Mouse (Mus musculus) c-Kit-positive CD71-positive TER-119-positive erythroid progenitor cells, embryonic 14.5 days (primary cell): ENCODE data around the gene Rab1b.

Source experiments
- DNase-seq: peaks from one replicate; pipeline ENCODE4 v3.0.0-alpha.2; 2013; ENCODE audit warnings: low spot score

Gene Rab1b

DNA sequence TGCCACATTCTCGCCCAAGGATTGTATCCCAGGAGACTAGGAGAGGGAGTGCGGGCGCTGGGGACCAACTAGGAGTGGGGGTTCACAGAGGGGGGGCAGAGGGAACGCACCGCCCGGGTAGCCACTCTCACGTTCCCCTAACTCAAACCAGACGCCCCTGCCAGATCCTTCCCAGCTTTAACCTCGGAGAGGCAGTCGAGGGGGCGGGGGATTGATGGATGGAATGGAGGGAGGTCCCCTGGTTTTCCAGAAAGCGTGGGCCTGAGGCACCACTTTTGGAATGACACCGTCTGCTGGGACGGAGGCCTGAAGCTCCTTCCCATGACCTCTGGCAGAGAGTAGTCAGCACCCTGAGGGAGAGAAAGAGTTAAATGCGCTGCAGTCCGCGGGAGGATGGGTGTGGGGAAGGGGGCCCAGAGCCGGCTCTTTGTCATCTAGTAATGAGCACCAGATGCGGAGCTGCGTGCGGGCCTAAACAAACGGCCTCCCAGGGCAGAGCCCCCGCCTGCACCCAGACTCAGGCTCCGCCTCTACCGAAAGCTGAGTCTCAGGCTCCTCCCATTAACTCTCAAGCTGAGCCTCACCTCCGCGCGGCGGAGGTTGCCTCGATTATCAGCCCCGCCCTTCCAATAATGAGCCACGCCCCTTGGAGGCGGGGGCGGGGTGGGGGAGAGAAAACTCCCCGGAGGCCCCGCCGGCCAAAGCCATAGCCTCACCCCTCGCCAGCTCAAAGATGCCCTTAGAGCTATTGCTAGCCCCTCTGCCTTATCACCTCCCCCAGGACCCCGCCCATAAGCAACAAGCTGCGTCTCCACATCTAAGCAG, 35.1 kb downstream of the Rab1b start:
- peak; percentile 88 for DNase-seq

DNA sequence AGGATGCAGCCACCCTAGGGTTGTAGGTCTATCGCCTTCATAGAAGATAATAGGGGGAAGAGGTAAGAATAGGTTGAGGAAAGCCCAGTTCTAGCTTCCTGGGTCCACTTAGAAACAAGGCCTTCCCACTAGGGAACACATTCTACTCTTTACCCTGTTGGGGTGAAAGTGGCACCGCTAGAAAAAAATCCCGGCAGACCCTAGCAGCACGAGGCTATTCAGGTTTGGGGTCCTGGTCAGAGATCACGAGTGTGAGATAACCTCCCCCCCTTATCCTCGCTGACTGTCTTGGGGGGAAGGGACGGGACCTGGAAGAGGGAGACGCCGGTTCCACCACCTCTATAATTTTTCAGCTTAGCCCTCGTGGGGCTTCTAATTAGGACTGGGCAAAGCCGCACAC, 35.8 kb downstream of the Rab1b start:
- no peak for DNase-seq

DNA sequence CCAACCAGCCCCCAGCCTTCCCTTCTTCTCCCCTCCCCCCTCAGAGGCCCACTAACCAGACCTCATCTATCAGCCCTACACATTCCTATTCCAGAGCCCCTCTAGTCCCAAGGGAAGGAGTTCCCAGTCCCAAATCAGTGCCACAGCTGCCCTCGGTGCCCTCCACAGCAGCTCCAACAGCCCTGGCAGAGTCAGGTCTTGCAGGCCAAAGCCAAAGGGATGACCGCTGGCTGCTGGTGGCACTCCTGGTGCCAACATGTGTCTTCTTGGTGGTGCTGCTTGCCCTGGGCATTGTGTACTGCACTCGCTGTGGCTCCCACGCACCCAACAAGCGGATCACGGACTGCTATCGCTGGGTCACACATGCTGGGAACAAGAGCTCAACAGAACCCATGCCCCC, 36.9 kb downstream of the Rab1b start:
- no peak for DNase-seq

DNA sequence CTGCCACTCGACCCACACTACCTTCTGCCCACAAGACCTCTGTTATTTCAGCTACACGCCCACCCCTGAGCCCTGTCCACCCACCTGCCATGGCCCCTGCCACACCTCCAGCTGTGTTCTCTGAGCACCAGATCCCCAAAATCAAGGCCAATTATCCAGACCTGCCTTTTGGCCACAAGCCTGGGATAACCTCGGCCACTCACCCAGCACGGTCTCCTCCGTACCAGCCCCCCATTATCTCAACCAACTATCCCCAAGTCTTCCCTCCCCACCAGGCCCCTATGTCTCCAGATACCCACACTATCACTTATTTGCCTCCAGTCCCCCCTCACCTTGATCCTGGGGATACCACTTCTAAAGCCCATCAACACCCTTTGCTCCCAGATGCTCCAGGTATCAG, 37.4 kb downstream of the Rab1b start:
- no peak for DNase-seq

DNA sequence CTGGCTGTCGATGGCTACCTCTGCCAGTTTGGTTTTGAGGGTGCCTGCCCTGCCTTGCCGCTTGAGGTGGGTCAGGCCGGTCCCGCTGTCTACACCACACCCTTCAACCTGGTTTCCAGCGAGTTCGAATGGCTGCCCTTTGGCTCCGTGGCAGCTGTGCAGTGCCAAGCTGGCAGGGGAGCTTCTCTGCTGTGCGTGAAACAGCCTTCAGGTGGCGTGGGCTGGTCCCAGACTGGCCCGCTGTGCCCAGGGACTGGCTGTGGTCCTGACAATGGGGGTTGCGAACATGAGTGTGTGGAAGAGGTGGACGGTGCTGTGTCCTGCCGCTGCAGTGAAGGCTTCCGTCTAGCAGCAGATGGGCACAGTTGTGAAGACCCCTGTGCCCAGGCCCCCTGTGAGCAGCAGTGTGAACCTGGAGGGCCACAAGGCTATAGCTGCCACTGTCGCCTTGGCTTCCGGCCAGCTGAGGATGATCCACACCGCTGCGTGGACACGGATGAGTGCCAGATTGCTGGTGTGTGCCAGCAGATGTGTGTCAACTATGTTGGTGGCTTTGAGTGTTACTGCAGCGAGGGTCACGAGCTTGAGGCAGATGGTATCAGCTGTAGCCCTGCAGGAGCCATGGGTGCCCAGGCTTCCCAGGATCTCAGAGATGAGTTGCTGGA, 38.2 kb downstream of the Rab1b start:
- DNase-seq: no peak

DNA sequence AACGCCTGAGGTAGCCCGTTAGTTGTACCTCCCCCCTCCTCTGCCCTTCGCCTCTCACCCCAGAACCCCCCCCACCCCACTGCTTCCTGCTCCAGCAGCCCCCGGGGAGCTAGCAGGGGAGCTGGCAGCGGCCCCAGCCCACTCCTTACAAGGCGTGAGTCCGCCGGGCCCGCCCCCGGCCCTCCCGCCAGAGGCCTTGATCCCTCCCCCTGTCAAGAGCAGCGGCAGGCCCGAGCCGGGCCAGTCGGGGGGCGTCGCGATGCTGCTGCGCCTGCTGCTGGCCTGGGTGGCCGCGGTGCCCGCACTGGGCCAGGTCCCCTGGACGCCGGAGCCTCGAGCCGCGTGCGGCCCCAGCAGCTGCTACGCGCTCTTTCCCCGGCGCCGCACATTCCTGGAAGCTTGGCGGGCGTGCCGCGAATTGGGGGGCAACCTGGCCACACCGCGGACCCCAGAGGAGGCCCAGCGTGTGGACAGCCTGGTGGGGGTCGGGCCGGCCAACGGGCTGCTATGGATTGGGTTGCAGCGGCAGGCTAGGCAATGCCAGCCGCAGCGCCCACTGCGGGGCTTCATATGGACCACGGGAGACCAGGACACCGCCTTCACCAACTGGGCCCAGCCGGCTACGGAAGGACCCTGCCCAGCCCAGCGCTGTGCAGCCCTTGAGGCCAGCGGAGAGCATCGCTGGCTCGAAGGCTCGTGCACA, 38.9 kb downstream of the Rab1b start, which contains the start of gene Cd248:
TSS of gene Cd248 (plus strand) at position 212 of the 703 bp plus-strand sequence.
- no peak for DNase-seq

DNA sequence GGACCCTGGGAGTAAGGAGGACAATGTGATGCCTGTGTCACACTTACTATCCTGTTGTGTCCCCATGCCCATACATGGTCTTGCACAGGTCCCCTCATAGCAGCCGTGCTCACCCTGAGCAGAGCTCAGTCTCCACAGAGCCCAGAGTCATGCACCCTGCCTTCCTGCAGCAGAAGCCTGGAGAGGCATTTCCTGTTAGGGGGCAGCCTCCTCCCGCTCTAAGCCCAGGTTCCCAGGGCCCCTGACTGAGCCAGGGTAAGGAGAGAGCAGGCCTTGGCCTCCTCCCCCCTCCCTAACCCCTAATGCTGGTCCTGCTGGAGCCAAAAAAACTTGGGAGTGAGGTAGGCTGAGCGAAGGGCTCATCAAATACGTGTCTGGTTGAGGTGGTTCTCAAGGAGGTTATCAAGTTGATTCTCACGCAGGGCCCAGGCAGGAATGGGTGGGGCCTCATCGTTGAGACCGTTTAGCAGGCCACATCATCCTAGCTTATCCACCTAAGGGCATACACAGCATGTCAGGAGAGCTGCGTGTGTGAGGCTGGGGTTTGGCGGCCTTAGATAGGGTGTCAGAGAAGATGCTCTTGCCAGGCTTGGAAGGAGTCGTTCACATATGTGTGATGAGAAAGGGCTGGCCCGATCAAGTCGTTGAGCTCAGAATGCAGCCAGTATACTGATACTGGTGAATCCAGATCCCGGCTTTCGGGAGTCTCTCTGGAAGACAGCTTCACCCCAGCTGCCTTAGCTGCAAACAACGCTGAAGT, 39.7 kb downstream of the Rab1b start:
- DNase-seq: peak; percentile 75

DNA sequence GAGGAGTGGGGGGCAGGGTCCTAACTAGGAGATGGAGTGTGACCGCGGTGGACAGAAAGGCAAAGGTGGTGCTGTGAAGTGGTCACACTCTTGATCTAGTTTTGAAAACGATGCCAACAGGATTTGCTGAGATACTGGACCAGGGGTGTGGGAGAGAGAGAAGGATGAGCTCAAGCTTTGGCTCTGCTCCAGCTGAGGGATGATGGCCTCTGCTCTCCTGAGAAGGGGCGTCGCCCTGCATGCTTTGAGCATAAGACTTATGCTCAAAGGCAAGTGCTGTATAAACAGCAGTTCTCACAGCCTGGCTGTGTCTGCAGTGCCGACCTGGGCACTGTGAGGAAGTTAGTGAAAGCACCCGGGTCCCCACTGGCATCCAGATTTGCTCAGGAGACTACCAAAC, 41.8 kb downstream of the Rab1b start:
- DNase-seq: no peak

DNA sequence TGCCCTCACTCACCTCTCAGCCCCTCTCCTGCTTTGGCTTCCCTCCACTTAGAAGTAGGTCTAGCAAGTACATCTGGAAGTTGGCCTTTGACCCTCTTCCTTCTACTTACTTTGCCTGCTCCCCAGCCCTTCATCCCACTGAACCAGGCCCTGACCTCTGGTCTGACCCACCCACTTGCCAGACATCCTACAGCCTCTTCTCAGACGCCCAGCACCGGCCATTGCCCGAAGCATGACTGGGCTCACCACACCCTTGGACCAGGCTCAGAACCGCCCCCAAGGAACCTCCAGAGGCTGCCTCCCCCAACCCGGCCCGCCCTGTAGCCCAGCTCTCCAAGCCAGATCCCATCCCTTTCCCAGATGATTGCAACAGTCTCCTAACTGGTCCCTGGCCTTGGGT, 44.4 kb downstream of the Rab1b start:
- no peak for DNase-seq

DNA sequence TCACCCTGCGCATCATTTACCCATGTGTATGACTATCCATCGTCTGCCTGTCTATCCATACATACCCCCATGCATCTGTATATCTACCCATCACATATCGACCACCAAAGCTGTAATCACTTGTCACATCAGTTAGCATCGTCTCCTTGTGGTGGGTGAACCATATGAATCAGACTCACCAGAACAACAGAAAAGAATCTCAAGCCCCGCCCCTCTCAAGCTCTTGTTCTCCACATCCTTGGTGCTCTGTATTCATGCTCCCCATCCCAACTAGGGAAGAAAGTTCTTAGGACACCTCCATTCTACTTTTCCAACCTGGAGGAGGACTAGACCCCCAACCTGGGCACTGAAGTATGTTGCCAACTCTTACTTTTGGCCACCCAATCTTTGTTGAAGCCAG, 44.8 kb downstream of the Rab1b start:
- DNase-seq: no peak

DNA sequence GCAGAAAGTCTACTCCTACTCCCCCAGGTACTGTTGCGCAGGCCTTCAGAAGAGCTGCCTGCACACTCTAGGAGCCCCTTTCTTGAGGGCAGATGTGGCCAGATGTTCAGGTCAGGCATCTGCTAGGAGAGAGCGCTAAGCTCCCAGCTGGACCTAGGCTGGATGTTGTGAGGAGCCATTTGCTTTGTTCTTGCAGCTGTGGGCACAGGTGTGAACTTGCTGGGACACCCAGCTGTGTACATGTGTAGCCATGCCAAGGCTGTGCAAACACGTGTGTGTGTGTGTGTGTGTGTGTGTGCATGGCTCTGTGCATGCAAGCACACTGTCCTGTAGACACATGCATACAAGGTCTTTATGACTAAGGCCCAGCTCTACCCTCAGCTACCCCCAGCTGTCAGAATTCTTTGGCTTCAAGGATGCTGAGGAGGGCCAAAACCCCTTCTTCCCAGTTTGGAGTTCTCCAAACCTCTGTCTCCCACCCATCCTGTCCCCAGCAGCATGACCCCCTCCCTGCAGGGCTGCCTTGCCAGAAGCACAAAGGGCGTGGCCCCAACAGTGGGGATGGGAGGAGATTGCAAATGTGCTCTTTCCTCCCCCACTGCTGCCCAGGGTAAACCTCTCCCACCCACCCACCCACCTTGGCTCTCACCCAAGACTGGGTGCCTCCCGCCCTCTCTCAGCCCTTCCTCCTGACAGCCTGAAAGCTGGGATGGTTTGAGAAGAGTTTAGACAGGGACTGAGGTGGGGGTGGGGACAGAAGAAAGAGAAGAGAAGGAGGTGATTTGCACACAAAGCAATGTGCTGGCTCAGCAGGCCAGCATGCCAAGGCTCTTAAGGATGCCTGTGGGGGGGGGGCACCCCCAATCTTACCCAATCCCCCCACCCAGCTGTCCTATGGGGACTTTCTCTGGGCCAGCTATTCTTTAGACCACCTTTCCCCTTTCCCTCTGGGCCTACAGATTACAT, 46.2 kb downstream of the Rab1b start:
- DNase-seq: no peak

DNA sequence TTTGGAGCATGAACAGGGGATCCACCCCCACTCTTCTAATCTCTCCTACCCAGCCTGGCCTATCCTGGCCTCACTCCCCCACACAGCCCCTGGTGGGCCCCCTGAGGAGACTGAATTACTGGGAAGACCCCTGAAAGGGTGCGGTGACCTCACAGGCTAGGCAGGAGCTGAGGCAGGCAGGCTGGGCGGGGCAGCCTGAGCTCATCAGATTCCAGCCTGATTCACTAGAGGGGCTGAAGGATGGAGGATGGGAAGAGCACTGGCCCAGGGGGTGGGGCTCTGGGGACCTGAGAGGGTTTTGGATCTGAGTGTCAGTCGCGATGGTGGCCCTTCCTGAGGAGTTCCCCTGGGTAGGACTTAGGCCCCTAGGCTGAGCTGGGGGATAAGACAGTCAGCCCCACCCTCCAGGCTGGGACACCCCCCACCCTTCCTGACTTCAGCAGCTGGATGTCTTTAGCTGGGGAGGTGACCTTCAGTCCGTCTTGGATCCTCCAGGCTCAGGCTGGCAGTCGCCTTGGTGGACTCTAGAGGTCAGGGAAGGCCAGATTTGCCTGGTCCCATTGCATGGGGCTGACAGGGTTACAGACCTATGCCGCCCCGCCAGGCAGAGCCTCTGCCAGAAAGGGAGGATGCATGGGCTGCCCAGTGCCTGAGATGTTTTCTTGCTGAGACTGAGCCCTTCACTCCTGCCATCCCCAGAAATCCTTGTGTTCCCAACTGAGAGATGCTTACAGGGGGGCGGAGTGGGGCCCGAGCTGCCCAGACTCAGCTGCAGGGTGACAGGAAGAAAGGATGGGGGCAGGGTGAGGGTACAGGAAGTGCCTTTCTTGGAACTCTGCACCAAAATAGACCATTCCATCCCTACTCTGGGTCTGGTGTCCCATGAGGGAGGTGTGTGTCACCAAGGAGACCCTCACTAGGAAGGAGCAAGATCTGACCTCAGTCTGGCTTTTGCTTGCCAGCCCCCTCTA, 47.8 kb downstream of the Rab1b start:
- DNase-seq: no peak

DNA sequence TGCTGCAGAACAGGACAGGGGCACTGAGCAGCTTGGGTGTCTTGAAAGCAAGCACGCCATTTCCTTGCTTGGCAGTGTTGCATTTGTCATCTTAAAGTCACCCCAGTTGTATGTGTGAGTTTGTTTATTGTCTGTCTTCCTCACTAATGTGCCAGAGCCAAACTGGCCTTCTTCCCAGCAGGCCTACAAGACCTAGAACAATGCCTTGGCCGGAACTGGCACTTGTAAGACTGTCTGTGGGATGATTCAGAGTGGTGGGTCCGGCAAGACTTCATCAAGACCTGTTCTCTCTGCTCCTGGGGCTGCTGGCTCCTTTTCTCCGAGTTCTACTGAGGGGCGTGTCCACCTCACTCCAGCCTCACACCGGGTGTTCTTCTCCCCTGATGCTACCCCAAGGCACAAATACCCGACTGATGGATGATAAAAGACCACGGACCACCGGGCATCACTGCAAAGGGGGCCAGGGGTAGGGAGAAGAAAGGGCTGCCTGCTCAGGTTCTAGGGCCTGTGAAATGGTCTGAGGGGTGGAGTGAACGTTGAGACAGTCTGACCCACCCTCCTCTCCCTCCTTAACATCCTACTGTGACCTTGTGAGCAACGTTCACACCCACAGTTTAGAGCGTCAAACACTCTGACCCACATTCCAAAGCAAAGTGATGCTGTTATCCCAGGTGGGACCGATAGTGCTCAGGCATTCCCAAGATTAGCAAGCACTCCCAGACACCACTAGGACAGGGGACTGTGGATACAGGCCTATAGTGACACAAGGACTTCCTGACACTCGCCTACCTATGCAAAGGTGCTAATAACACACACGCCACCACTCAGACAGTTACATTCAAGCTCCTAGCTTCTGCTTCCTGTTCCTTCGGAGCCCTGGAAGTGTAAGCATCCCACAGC, 48.7 kb downstream of the Rab1b start:
- DNase-seq: no peak

DNA sequence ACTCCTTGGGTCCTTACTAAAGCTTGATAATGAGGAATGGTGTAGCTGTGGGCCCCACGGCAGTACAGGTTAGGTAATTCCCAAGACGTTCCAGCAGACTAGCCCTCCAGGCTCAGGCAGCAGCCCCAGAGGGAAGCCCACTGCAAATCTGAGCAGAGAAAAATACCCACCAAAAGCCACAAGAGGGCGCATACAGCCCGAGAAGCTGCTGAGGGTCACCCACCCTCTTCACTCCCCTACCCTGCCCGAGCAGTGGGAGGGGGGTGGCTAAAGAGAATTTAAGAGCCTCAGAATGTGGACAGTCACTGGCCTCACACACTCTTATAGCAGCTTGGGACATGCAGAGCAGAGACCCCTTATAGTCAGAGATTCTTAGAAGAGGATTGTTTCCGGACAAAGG, 50.6 kb downstream of the Rab1b start:
- no peak for DNase-seq

DNA sequence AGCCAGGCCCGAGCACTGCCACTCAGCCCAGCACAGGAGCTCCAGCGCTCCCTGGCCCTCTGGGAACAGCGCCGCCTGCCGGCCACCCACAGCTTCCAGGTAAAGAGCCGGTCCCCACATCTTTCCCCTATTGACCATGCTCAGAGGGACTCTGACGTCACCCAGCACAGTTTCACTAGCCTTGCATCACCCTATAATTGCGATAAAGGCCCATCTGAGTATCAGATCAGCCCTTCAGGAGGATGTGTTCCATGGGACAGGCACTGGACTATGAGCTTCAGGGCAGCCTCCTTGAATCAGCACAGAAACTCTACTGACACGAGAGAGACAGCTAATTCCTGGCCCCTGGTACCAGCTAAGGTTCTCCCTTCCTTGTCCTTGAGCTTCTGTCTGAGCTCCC, 53.0 kb downstream of the Rab1b start:
- DNase-seq: peak; percentile 56

DNA sequence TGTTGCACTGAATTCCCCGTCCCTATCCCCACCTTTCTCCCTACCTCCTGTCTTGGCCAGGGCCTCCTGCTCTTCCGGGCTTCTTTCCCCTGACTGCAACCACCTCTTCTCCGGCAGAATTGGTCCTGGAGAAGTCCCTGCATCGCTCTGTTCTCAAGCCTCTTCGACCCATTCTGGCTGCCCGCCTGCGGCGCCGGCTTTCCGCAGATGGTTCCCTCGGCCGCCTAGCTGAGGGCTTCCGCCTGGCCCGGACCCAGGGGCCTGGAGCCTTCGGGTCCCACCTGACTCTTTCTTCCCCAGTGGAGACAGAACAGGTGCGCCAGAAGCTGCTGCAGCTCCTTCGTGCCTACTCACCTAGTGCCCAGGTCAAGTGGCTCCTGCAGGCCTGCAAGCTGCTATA, 54.0 kb downstream of the Rab1b start:
- DNase-seq: no peak

DNA sequence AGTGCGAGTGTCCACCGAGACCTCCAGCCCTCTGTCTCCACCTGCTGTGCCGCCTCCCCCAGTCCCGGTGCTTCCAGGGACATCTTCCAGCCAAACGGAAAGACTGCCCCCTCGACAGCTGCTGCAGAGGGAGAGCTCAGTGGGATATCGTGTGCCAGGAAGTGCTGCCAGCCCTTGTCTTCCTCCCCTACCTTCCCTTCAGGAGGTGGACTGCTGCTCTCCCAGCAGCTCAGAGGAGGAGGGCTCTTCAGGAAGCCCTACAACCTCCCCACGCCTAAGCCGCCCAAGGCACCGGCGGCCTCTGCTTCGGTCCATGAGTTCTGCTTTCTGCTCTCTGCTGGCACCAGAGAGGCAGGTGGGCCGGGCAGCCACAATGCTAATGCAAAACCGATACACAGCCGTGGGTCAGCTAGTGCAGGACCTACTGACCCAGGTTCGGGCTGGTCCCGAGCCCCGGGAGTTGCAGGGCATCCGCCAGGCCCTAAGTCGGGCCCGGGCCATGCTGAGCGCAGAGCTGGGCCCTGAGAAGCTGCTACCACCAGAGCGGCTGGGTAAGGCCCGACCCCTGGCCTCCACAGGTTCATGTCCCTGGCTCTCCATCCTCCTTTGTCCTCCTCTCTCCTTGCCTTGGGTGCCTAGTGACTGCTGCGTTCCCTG, 54.6 kb downstream of the Rab1b start:
- no peak for DNase-seq

DNA sequence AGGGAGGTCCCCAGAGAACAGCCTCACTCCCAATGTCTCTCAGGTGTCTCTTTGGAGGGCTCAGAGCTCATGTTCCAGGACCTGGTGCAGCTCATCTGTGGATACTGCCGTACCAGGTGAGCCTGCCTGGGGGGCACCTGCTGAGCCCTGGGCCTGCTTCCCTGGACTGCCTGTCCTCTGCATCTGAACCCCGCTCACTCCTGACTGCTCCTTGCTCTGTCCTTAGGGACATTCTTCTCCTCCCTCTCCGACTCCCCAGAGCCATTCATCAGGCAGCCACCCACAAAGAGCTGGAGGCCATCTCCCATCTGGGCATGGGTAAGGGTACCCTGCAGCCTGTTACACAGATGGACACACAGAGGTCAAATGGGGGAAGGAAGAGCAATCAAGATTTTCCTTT, 55.4 kb downstream of the Rab1b start:
- no peak for DNase-seq
